Mouse (Mus musculus) hindbrain, embryonic 15.5 days (tissue): ENCODE measurements around the gene Gal3st2c. TPM values are rescaled to one million over a fixed set of nuclear protein-coding genes. Genes with fewer than 3 reads are reported as not detected.
"Not testable (repeated sequence)": the region's sequence is repeated elsewhere in the genome, so short reads cannot be mapped to it uniquely, and the experiment has no call there.

Experiments used
- ATAC-seq: fragments of 200-750 bp; cut with Nextera tagmentation; 2 replicates; pipeline ENCODE4 v1.8.0; 2017; ENCODE audit warnings: low read depth, moderate number of reproducible peaks, moderate TSS enrichment; ENCODE audit not compliant: low FRiP score
- H3K27ac ChIP-seq: fragments of 300-500 bp; sonication (generic); replicated peaks from 2 replicates; pipeline ENCODE4 v1.5.1; 2015; ENCODE audit warnings: mild to moderate bottlenecking, inconsistent platforms
- H3K27me3 ChIP-seq: fragments of 300-500 bp; sonication (generic); 2 replicates; pipeline ENCODE4 v1.6.1; 2015; ENCODE audit warnings: control low read depth, inconsistent platforms
- H3K36me3 ChIP-seq: fragments of 300-500 bp; sonication (generic); 2 replicates; pipeline ENCODE4 v1.6.1; 2015; ENCODE audit warnings: control low read depth, inconsistent platforms
- H3K4me1 ChIP-seq: fragments of 300-500 bp; sonication (generic); replicated peaks from 2 replicates; pipeline ENCODE4 v1.6.1; 2015; ENCODE audit warnings: control low read depth, inconsistent platforms
- H3K4me2 ChIP-seq: fragments of 300-500 bp; sonication (generic); 2 replicates; pipeline ENCODE4 v1.6.1; 2015; ENCODE audit warnings: moderate library complexity, mild to moderate bottlenecking, inconsistent platforms
- H3K4me3 ChIP-seq: fragments of 300-500 bp; sonication (generic); 2 replicates; pipeline ENCODE4 v1.5.1; 2015; ENCODE audit warnings: mild to moderate bottlenecking, inconsistent platforms
- H3K9ac ChIP-seq: fragments of 300-500 bp; sonication (generic); 2 replicates; pipeline ENCODE4 v1.6.1; 2015; ENCODE audit warnings: inconsistent platforms
- H3K9me3 ChIP-seq: fragments of 300-500 bp; sonication (generic); 2 replicates; pipeline ENCODE4 v1.6.1; 2016; ENCODE audit warnings: control low read depth, inconsistent platforms
- WGBS: fragments of 180-500 bp; shearing (Covaris S2); methylation state at CpG from one replicate; pipeline ENCODE4 v1.1.7; 2015; 5-methylcytosine and 5-hydroxymethylcytosine counted together
- polyA plus RNA-seq: library from polyadenylated mRNA; unstranded; fragments of >200 nt; fragmentation: Nextera tagmentation; extraction: Ambion mirVana; gene quantifications from 2 replicates; pipeline ENCODE4 v1.2.1, GENCODE M21; 2015

The Gal3st2c gene
- polyA plus RNA-seq, 1 experiment from 2014 or later: not detected

- not testable (repeated sequence) for ATAC-seq, H3K27ac ChIP-seq, H3K36me3 ChIP-seq, H3K9me3 ChIP-seq, H3K27me3 ChIP-seq, H3K4me1 ChIP-seq, H3K4me3 ChIP-seq, H3K9ac ChIP-seq, H3K4me2 ChIP-seq
- WGBS: 80% methylated on average over 2 of the region's 2 CpGs
Measured at GRCm38 (mm10) chr1:94005954-94006506, 15.7 kb downstream of the Gal3st2c start.

- not testable (repeated sequence) for H3K4me2 ChIP-seq, ATAC-seq, H3K4me1 ChIP-seq, H3K4me3 ChIP-seq, H3K27ac ChIP-seq, H3K9ac ChIP-seq, H3K27me3 ChIP-seq, H3K36me3 ChIP-seq, H3K9me3 ChIP-seq
- 90% methylated on average over 16 of the region's 19 CpGs for WGBS
Measured at GRCm38 (mm10) chr1:94008826-94009225, 18.5 kb downstream of the Gal3st2c start.

- Histone ChIP-seq H3K36me3 (no peaks in the 10 kb centered on the region), H3K4me3 (no peak overlapping the region), H3K9ac (no peak overlapping the region), H3K9me3 (no peaks in the 10 kb centered on the region), H3K27me3 (no peaks in the 10 kb centered on the region), H3K4me2 (no peak overlapping the region), H3K27ac (no peak overlapping the region), H3K4me1 (no peaks in the 10 kb centered on the region)
- no peak for ATAC-seq
- WGBS: 75% methylated on average over 3 of the region's 3 CpGs
Measured at GRCm38 (mm10) chr1:94011643-94012042, 21.3 kb downstream of the Gal3st2c start.

- Histone ChIP-seq H3K36me3 (no peaks in the 10 kb centered on the region), H3K9me3 (no peaks in the 10 kb centered on the region), H3K4me1 (no peaks in the 10 kb centered on the region), H3K4me2 (no peak within 1 kb of the TSS), H3K27ac (no peak within 1 kb of the TSS), H3K9ac (no peak within 1 kb of the TSS), H3K4me3 (no peak within 1 kb of the TSS), H3K27me3 (no peaks in the 10 kb centered on the region)
- no peak for ATAC-seq
- WGBS: 89% methylated on average over 6 of the region's 6 CpGs
Measured at GRCm38 (mm10) chr1:94020151-94020550, 29.8 kb downstream of the Gal3st2c start, which contains the start of gene Neu4. TSS of gene Neu4 (plus strand) at chr1:94020451.

- H3K27ac ChIP-seq: no peak overlapping the region
- no peak for ATAC-seq
Measured at GRCm38 (mm10) chr1:94027506-94028108, 37.3 kb downstream of the Gal3st2c start.

GRCm38 (mm10) chr1:94028741-94029140, 38.4 kb downstream of the Gal3st2c start:
- 84% methylated on average over 2 of the region's 2 CpGs for WGBS
- H3K9me3 ChIP-seq: no peaks in the 10 kb centered on the region
- no peak overlapping the region for H3K4me2 ChIP-seq
- no peak overlapping the region for H3K4me3 ChIP-seq
- H3K4me1 ChIP-seq: no peaks in the 10 kb centered on the region
- H3K36me3 ChIP-seq: no peaks in the 10 kb centered on the region
- ATAC-seq: no peak
- H3K27ac ChIP-seq: no peak overlapping the region
- H3K27me3 ChIP-seq: no peaks in the 10 kb centered on the region
- no peak overlapping the region for H3K9ac ChIP-seq

More at GRCm38 (mm10) chr1:94027506-94028108, 37.3 kb downstream of the Gal3st2c start:
- H3K36me3 ChIP-seq: no peaks in the 10 kb centered on the region
- no peaks in the 10 kb centered on the region for H3K4me1 ChIP-seq
- no peak overlapping the region for H3K4me3 ChIP-seq
- H3K9ac ChIP-seq: no peak overlapping the region
- WGBS: 73% methylated on average over 12 of the region's 12 CpGs
- H3K4me2 ChIP-seq: no peak overlapping the region
- H3K9me3 ChIP-seq: no peaks in the 10 kb centered on the region
- no peaks in the 10 kb centered on the region for H3K27me3 ChIP-seq

- no peak for ATAC-seq
- Histone ChIP-seq H3K9me3 (no peaks in the 10 kb centered on the region), H3K36me3 (no peaks in the 10 kb centered on the region), H3K4me1 (peaks cover 4% of the 10 kb centered on the region), H3K4me2 (no peak overlapping the region), H3K9ac (no peak overlapping the region), H3K27me3 (no peaks in the 10 kb centered on the region), H3K4me3 (no peak overlapping the region), H3K27ac (no peak overlapping the region)
- 93% methylated on average over 2 of the region's 2 CpGs for WGBS
Measured at GRCm38 (mm10) chr1:94033075-94033602, 42.8 kb downstream of the Gal3st2c start.

- peak; percentile 95 for ATAC-seq
- under 1% methylated on average over 25 of the region's 25 CpGs for WGBS
- peak overlapping the region; percentile 75 for H3K27ac ChIP-seq
Measured at GRCm38 (mm10) chr1:94034984-94035743, 44.9 kb downstream of the Gal3st2c start.

GRCm38 (mm10) chr1:94040391-94040790, 50.1 kb downstream of the Gal3st2c start:
- Histone ChIP-seq H3K9me3 (no peaks in the 10 kb centered on the region), H3K27me3 (no peaks in the 10 kb centered on the region), H3K36me3 (no peaks in the 10 kb centered on the region), H3K4me2 (no peak overlapping the region), H3K9ac (no peak overlapping the region), H3K4me1 (peaks cover 4% of the 10 kb centered on the region), H3K4me3 (no peak overlapping the region), H3K27ac (no peak overlapping the region)
- no peak for ATAC-seq
- WGBS: 98% methylated on average over 2 of the region's 2 CpGs

More at GRCm38 (mm10) chr1:94034984-94035743, 44.9 kb downstream of the Gal3st2c start:
- no peaks in the 10 kb centered on the region for H3K27me3 ChIP-seq
- H3K9me3 ChIP-seq: no peaks in the 10 kb centered on the region
- H3K36me3 ChIP-seq: no peaks in the 10 kb centered on the region
- peak overlapping the region; percentile 42 for H3K4me3 ChIP-seq
- peaks cover 4% of the 10 kb centered on the region for H3K4me1 ChIP-seq
- peak overlapping the region; percentile 39 for H3K9ac ChIP-seq
- H3K4me2 ChIP-seq: peak overlapping the region; percentile 74

- ATAC-seq: no peak
- Histone ChIP-seq H3K36me3 (no peaks in the 10 kb centered on the region), H3K4me1 (no peaks in the 10 kb centered on the region), H3K4me2 (no peak overlapping the region), H3K27me3 (no peaks in the 10 kb centered on the region), H3K27ac (no peak overlapping the region), H3K9ac (no peak overlapping the region), H3K9me3 (no peaks in the 10 kb centered on the region), H3K4me3 (no peak overlapping the region)
- 85% methylated on average over 3 of the region's 3 CpGs for WGBS
Measured at GRCm38 (mm10) chr1:94045559-94045958, 55.2 kb downstream of the Gal3st2c start.

GRCm38 (mm10) chr1:94046544-94046943, 56.2 kb downstream of the Gal3st2c start:
- Histone ChIP-seq H3K4me1 (no peaks in the 10 kb centered on the region), H3K9me3 (no peaks in the 10 kb centered on the region), H3K36me3 (no peaks in the 10 kb centered on the region), H3K4me3 (no peak overlapping the region), H3K27ac (no peak overlapping the region), H3K9ac (no peak overlapping the region), H3K4me2 (no peak overlapping the region), H3K27me3 (no peaks in the 10 kb centered on the region)
- ATAC-seq: no peak
- 75% methylated on average over 4 of the region's 4 CpGs for WGBS

- H3K4me1 ChIP-seq: no peaks in the 10 kb centered on the region
- no peaks in the 10 kb centered on the region for H3K27me3 ChIP-seq
- no peak for ATAC-seq
- no peaks in the 10 kb centered on the region for H3K36me3 ChIP-seq
- H3K9me3 ChIP-seq: no peaks in the 10 kb centered on the region
- H3K4me3 ChIP-seq: no peak overlapping the region
- WGBS: 85% methylated on average over 5 of the region's 5 CpGs
- H3K27ac ChIP-seq: no peak overlapping the region
- H3K9ac ChIP-seq: no peak overlapping the region
- no peak overlapping the region for H3K4me2 ChIP-seq
Measured at GRCm38 (mm10) chr1:94051104-94051503, 60.8 kb downstream of the Gal3st2c start.
